Mouse (Mus musculus) liver, embryonic 16.5 days (tissue): ENCODE data around the gene Fmnl3. TPM values are rescaled to one million over a fixed set of nuclear protein-coding genes. Genes with fewer than 3 reads are reported as not detected.
A peak's percentile ranks its signal among the peaks of the same experiment; 100 is the strongest.

Experiments used
- ATAC-seq: fragments of 200-750 bp; cut with Nextera tagmentation; 2 replicates; pipeline ENCODE4 v1.8.0; 2017; ENCODE audit warnings: low read depth, mild to moderate bottlenecking, moderate number of reproducible peaks, moderate library complexity
- H3K27ac ChIP-seq: fragments of 300-500 bp; sonication (generic); 2 replicates; pipeline ENCODE4 v1.5.1; 2014; ENCODE audit warnings: mild to moderate bottlenecking, low read length
- H3K27me3 ChIP-seq: fragments of 300-500 bp; sonication (generic); 2 replicates; pipeline ENCODE4 v1.6.1; 2014; ENCODE audit warnings: low read depth, low read length, mixed read lengths; ENCODE audit not compliant: control insufficient read depth, insufficient read depth
- H3K36me3 ChIP-seq: fragments of 300-500 bp; sonication (generic); 2 replicates; pipeline ENCODE4 v1.6.1; 2014; ENCODE audit warnings: mild to moderate bottlenecking; ENCODE audit not compliant: control insufficient read depth, insufficient read depth
- H3K4me1 ChIP-seq: fragments of 300-500 bp; sonication (generic); 2 replicates; pipeline ENCODE4 v1.6.1; 2014; ENCODE audit warnings: low read depth, low read length, mixed read lengths; ENCODE audit not compliant: control insufficient read depth
- H3K4me2 ChIP-seq: fragments of 300-500 bp; sonication (generic); 2 replicates; pipeline ENCODE4 v1.6.1; 2014; ENCODE audit warnings: low read depth, low read length, mixed read lengths
- H3K4me3 ChIP-seq: fragments of 300-500 bp; sonication (generic); 2 replicates; pipeline ENCODE4 v1.5.1; 2014; ENCODE audit warnings: low read depth, mild to moderate bottlenecking, low read length
- H3K9ac ChIP-seq: fragments of 300-500 bp; sonication (generic); 2 replicates; pipeline ENCODE4 v1.6.1; 2014; ENCODE audit warnings: low read depth, low read length
- H3K9me3 ChIP-seq: fragments of 300-500 bp; sonication (generic); replicated peaks from 2 replicates; pipeline ENCODE4 v1.6.1; 2016; ENCODE audit warnings: low read length; ENCODE audit not compliant: control insufficient read depth
- WGBS: fragments of 180-500 bp; shearing (Covaris S2); extraction: QIAGEN DNeasy Blood & Tissue Kit; methylation state at CpG from one replicate; pipeline ENCODE4 v1.1.7; 2014; ENCODE audit not compliant: insufficient replicate concordance; 5-methylcytosine and 5-hydroxymethylcytosine counted together
- polyA plus RNA-seq: library from polyadenylated mRNA; unstranded; fragments of >200 nt; fragmentation: Nextera tagmentation; extraction: Ambion mirVana; gene quantifications from 2 replicates; pipeline ENCODE4 v1.2.1, GENCODE M21; 2015

Fmnl3 gene
- polyA plus RNA-seq, 1 experiment from 2014 or later = 2.9 TPM

GRCm38 (mm10) chr15:99341102-99341501, 29.2 kb downstream of the Fmnl3 start:
- WGBS = 5% methylated on average over 3 of the region's 3 CpGs
- Histone ChIP-seq H3K4me1 (peaks cover 48% of the 10 kb centered on the region), H3K27ac (peak overlapping the region; percentile 35), H3K4me3 (no peak overlapping the region), H3K9me3 (no peaks in the 10 kb centered on the region), H3K4me2 (no peak overlapping the region), H3K27me3 (no peaks in the 10 kb centered on the region), H3K9ac (no peak overlapping the region), H3K36me3 (no peaks in the 10 kb centered on the region)
- ATAC-seq = no peak; the same call in 1 of the 2 replicates

DNA sequence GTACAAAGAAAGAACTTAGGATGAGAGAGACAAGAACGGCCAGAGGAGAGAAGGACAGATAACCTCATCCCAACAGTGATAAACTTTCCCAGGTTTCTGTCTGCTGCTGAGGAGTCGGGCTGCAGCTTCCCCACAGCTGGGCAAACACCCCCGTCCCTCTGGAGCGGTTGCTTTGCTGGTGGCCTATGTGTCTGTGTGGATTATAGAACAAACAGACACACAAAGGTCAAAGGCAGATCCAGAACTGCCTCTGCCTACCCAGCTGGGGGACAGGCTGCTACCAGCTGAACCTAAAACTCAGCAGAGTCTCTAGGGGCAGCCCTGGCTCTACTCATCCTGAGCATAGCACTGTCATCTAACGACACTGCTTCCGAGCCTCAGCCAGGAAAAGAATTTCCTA, 30.6 kb downstream of the Fmnl3 start:
- Histone ChIP-seq H3K4me2 (0 out of 2 replicates have a peak overlapping the region, but pooled peaks have one; percentile 11), H3K4me1 (peaks cover 61% of the 10 kb centered on the region), H3K36me3 (no peaks in the 10 kb centered on the region), H3K27ac (peak overlapping the region; percentile 41; the same call in 1 of the 2 replicates), H3K9ac (no peak overlapping the region), H3K4me3 (no peak overlapping the region), H3K9me3 (no peaks in the 10 kb centered on the region), H3K27me3 (no peaks in the 10 kb centered on the region)
- WGBS = 36% methylated on average over 6 of the region's 6 CpGs
- ATAC-seq = peak; percentile 52

DNA sequence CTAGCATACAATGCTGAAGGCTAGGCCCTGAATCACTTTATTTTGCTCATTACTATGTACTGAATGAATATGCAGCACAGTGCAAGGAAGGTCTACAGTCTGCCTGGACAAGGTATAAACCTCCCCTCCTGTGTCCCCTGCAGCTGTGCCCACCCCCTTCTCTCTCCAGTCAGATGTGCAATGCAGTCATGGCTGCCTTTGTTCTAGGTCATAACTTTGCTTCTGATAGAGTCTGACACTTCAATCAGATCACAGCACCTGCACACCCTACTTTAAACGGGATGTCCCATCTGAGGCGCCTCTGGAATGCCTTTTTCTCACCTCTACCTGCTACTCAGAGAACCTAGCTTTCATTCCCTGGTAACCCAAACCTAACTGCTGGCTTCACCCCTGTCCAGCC, 31.4 kb downstream of the Fmnl3 start:
- no peaks in the 10 kb centered on the region for H3K36me3 ChIP-seq
- WGBS = 36% methylated on average over 2 of the region's 2 CpGs
- H3K4me2 ChIP-seq = no peak overlapping the region
- H3K9me3 ChIP-seq = no peaks in the 10 kb centered on the region
- no peak overlapping the region for H3K9ac ChIP-seq
- ATAC-seq = no peak
- H3K27me3 ChIP-seq = no peaks in the 10 kb centered on the region
- no peak overlapping the region for H3K27ac ChIP-seq
- H3K4me1 ChIP-seq = peaks cover 65% of the 10 kb centered on the region
- H3K4me3 ChIP-seq = no peak overlapping the region

DNA sequence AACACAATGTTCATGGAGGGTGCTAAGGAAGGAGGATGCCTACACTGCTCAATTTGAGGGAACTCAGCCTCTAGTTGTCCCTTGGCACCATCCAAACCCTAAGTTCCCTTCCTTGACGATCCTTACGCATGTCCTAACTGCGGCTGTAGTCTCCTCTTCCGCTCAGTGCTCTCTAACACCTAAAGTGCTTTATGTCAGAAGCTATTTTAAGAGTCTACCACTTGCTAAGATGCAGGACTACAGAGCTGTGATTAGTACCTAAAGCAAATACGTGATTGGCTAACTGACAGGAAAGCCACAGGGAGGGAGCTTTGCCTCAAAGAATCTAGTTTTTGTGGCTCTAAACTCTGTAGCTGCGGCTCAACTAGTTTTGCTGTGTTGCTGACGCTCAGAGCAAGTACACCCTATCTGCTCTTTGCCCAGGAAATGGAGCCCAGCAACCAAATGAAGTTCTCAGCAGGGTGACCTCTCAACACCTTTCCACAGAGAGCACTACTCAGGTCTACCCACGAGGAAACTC, 34.4 kb downstream of the Fmnl3 start:
- WGBS = 46% methylated on average over 8 of the region's 8 CpGs
- Histone ChIP-seq H3K36me3 (no peaks in the 10 kb centered on the region), H3K4me1 (peaks cover 70% of the 10 kb centered on the region), H3K27ac (no peak overlapping the region), H3K9ac (no peak overlapping the region), H3K4me2 (no peak overlapping the region), H3K4me3 (no peak overlapping the region), H3K27me3 (no peaks in the 10 kb centered on the region), H3K9me3 (no peaks in the 10 kb centered on the region)
- no peak for ATAC-seq

- Histone ChIP-seq H3K36me3 (no peaks in the 10 kb centered on the region), H3K4me3 (no peak overlapping the region), H3K27ac (no peak overlapping the region), H3K4me1 (peaks cover 64% of the 10 kb centered on the region), H3K9me3 (no peaks in the 10 kb centered on the region), H3K27me3 (no peaks in the 10 kb centered on the region), H3K4me2 (no peak overlapping the region), H3K9ac (no peak overlapping the region)
- no peak for ATAC-seq
- WGBS = 57% methylated on average over 6 of the region's 6 CpGs
Observed at GRCm38 (mm10) chr15:99334500-99334899, 35.8 kb downstream of the Fmnl3 start.

GRCm38 (mm10) chr15:99333676-99334065, 36.6 kb downstream of the Fmnl3 start:
- peak overlapping the region; percentile 82 for H3K27ac ChIP-seq
- H3K9ac ChIP-seq = no peak overlapping the region; the same call in 1 of the 2 replicates
- ATAC-seq = no peak
- peaks cover 60% of the 10 kb centered on the region for H3K4me1 ChIP-seq
- no peak overlapping the region for H3K4me2 ChIP-seq
- no peaks in the 10 kb centered on the region for H3K27me3 ChIP-seq
- H3K4me3 ChIP-seq = no peak overlapping the region
- H3K9me3 ChIP-seq = no peaks in the 10 kb centered on the region
- WGBS = 75% methylated on average over 3 of the region's 3 CpGs
- H3K36me3 ChIP-seq = no peaks in the 10 kb centered on the region

GRCm38 (mm10) chr15:99332921-99333675, 37.2 kb downstream of the Fmnl3 start:
- peak; percentile 74 for ATAC-seq
- H3K9ac ChIP-seq = no peak overlapping the region; the same call in 1 of the 2 replicates
- WGBS = 11% methylated on average over 9 of the region's 9 CpGs
- H3K36me3 ChIP-seq = no peaks in the 10 kb centered on the region
- peak overlapping the region; percentile 19; the same call in 1 of the 2 replicates for H3K4me2 ChIP-seq
- H3K4me1 ChIP-seq = peaks cover 60% of the 10 kb centered on the region
- peak overlapping the region; percentile 82 for H3K27ac ChIP-seq
- H3K4me3 ChIP-seq = no peak overlapping the region
- H3K27me3 ChIP-seq = no peaks in the 10 kb centered on the region
- no peaks in the 10 kb centered on the region for H3K9me3 ChIP-seq

GRCm38 (mm10) chr15:99332111-99332510, 38.2 kb downstream of the Fmnl3 start:
- Histone ChIP-seq H3K4me2 (no peak overlapping the region), H3K36me3 (no peaks in the 10 kb centered on the region), H3K9me3 (no peaks in the 10 kb centered on the region), H3K27me3 (no peaks in the 10 kb centered on the region), H3K4me3 (no peak overlapping the region), H3K4me1 (peaks cover 60% of the 10 kb centered on the region), H3K27ac (peak overlapping the region; percentile 82), H3K9ac (no peak overlapping the region)
- no peak for ATAC-seq

DNA sequence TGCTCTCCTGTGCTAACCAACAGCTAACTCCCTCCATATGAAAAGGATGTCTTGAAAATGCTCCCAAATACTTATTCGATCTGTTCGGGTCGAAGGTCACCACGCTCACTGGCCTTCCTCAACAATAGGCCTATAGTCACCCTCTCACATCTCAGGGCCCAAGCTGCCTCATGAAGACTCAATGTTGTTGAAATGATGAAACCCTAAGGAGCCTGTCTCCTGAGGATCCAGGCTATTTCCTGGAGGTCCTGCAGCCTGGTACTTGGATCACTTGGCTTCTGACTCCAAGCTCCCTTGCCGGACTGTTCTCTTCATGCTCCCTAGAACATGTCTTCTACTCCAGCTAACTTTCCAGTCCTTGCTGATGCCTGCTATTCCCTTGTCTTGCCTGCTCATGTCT, 38.9 kb downstream of the Fmnl3 start:
- no peaks in the 10 kb centered on the region for H3K9me3 ChIP-seq
- no peak for ATAC-seq
- 83% methylated on average over 5 of the region's 5 CpGs for WGBS
- no peak overlapping the region for H3K27ac ChIP-seq
- no peaks in the 10 kb centered on the region for H3K27me3 ChIP-seq
- no peaks in the 10 kb centered on the region for H3K36me3 ChIP-seq
- no peak overlapping the region for H3K4me2 ChIP-seq
- no peak overlapping the region for H3K9ac ChIP-seq
- H3K4me1 ChIP-seq = peaks cover 56% of the 10 kb centered on the region
- H3K4me3 ChIP-seq = no peak overlapping the region
